Mouse (Mus musculus) cerebellum, adult 11-12 months (tissue): ENCODE measurements around the gene 1700057G04Rik.
A peak's percentile ranks its signal among the peaks of the same experiment; 100 is the strongest.

Source experiments
- DNase-seq: peaks from one replicate; pipeline ENCODE4 v3.0.0; 2022

1700057G04Rik gene

DNA sequence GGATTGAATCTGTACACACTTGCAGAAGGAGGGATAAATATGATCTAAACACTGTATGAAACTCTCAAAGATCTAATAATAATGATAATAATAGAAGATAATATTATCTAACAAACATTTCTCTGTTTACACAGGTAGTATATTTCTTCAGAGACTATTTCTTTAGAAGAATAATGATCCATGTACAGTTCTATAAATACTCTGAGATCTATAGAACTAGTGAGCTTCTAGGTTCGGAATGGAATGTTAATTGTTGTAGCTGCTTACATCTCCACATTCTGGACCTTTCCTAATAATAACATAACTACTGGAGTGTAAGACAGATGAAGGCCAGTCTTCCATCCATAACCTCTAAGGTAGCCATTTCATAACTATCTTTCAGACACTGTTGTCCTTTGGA lies at the start of gene 1700057G04Rik:
TSS of gene 1700057G04Rik (plus strand) at position 301 of the 400 bp plus-strand sequence.
- no peak for DNase-seq

- no peak for DNase-seq
Observed at GRCm38 (mm10) chr9:92260481-92261159, 48.6 kb upstream of the 1700057G04Rik start.

DNA sequence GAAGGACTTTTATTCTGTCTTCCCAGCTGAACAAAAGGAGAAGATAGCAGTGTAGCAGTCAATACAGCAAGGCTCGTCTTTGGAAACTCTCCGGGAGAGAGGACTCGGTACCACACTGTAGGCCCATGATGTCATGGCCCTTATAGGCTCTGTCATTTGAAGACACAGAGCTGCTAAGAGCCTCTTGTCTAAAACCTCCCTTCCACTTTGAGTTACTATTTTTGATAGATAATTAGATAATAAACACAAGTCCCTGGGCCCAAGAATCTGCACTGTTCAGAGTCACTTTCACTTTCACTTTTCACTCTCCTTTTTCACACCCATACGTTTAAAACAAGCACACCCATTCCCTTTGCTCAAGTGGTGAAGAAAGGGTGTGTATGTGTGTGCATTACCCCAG lies 43.5 kb upstream of the 1700057G04Rik start:
- no peak for DNase-seq

DNA sequence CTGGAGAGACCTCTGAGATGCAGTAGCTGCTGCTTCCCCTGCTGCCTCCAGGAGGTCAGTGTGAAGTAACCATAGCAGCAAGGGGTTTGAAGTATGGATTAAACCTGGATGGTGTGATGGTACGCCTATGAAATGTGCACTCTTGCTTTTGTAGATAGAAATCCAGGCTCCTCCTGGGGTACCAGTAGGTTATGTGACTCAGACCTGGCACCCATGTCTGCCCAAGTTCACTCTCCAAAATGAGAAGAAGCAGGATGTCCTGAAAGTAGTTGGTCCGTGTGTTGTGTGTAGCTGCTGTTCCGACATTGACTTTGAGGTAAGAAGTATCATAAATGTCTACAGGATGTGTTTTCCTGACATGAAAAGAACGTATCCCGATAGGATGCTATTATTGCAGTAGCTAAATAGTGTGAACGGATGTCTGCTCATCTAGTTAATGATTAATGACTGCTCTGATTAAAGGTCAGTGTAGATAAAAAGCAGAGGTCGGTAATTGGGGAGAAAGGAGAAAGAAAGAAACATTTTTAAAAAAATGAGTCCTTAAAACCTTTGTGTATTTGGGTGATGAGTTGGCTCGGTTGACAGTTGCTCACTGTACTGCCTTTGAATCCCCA lies 42.5 kb upstream of the 1700057G04Rik start:
- DNase-seq: no peak

DNA sequence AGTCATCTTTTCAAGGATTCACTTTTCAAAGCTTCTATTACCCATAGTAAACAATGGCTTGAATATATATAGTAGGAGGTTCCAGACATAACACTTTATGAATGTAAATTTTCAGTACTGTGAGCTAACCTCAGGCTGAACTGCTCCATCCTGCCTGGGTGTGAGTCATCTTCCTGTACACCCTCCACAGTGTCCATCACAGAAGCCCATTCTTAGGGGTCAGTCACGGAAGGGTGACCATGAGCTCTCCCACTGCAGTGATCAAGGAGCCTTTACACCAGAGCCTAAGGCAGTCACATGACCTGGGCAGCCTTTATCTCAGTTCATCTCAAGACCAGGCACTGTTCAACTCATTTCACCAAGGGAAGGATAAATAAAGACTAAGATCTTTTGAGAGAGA lies 41.4 kb upstream of the 1700057G04Rik start:
- DNase-seq: no peak

DNA sequence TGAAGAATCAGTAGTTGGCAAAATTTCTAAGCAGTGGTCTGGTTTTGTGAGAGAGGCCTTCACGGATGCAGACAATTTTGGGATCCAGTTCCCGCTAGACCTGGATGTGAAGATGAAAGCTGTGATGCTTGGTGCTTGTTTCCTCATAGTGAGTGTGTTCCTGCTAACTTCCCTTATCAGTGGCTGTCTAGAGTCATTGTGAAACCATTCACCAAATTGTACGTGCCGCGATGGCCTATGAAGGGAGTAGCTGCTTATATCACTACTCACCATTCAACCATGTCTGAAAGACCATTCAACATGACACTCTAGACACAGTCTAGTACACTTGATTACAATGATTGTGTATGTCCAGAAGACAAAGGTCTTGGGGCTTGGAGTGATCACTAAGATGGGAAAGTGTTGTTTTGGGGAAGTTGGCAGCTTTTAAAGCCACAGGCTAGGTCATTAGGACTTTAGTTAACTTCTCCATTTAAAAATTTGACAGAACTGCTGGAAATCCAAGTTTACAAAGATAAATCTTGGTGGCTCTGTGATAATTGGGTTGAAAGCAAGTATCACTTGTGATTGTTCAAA lies 39.3 kb upstream of the 1700057G04Rik start:
- DNase-seq: no peak

GRCm38 (mm10) chr9:92270927-92271326 lies 38.2 kb upstream of the 1700057G04Rik start:
- DNase-seq: peak; percentile 10

DNA sequence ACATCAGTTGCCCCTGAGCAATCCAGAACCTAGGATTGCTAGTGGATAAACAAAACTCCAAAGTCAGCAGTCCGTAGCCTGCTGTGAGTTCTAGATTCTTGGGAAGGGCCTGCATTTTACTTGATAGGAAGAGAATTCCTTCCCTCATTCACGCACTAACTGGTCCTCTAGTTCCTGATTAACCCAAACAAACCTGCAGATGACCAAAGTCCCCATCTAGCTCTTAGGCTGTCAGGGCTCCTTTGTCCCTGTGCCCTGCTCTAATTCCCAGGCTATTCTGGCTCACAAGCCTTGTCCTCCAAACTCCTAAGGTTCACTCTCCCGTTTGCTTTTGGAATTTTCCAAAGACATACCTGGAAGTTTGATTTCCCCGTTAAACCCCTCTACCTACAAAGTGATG lies 36.5 kb upstream of the 1700057G04Rik start:
- DNase-seq: no peak

GRCm38 (mm10) chr9:92273271-92273670 lies 35.9 kb upstream of the 1700057G04Rik start:
- DNase-seq: no peak

GRCm38 (mm10) chr9:92273956-92274762 lies 35.0 kb upstream of the 1700057G04Rik start:
- DNase-seq: no peak

GRCm38 (mm10) chr9:92275486-92276207 lies 33.5 kb upstream of the 1700057G04Rik start, which contains the start of gene Plscr2:
Gene Plscr2 (plus strand): TSS chr9:92275602.
- DNase-seq: no peak

DNA sequence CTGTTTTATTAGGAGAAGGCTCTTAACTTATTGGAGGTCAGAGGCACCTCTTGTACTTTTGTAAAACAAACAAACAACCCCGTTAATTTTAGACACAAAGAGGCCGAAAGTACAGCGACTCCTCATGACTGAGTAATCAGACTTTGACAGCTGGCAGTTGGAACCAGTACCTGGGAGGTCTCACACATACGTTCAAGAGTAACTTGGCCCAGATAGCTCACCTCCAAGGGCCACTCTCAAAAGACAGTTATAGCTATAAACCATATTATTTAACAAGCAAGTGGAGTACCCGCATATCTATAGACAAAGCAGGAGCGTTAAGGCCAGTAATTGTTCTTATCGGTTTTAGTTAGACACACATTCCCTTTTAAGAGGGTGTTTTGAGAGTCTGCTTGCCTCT lies 32.8 kb upstream of the 1700057G04Rik start:
- no peak for DNase-seq

- no peak for DNase-seq
Observed at GRCm38 (mm10) chr9:92280048-92280447, 29.1 kb upstream of the 1700057G04Rik start.

DNA sequence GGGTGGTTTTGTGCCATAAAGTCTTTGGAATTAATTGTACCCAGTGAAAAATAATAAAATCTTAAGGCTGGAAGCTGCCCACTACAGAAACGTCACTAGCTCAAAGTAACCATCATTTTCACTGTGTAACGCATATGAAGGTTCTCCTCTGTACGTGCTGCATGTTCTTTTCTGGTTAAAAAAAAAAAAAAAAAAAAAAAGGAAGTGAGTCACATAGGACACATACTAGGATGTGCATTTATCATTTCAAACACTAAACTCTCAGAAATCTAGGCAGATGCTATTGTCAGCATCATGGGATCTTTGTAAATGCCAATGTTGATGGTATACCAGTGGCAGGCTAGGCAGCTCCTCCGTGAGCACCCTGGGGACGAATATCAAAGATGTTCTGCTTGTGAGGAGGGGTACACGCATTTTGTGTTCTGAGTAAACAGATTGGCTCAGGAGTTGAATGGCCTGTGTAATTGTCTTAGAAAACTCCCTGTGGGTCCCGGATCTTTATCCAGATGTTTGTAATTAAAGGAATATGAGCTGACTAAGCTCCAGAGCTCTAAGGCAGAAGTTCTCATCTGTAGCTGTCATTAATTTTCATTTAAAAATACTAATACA lies 26.5 kb upstream of the 1700057G04Rik start:
- no peak for DNase-seq

DNA sequence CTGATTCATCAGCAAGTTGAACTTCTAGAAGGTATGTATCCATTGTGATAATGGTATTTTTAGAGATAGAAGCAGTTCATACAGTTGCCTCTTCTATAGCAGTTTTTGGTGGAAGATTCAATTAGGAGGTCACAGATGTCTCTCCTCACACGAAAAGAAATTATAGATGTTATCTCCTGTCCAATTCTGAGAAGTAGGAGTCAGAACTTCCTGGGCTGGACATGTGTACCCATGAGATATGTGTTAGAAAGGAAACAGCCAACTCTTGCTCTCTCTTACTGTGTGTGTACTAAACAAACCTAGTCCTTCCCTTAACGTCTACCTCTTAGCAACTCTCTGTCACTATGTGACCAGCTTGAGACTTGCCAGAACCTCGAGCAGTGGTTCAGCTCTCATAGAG lies 19.5 kb upstream of the 1700057G04Rik start:
- DNase-seq: no peak

DNA sequence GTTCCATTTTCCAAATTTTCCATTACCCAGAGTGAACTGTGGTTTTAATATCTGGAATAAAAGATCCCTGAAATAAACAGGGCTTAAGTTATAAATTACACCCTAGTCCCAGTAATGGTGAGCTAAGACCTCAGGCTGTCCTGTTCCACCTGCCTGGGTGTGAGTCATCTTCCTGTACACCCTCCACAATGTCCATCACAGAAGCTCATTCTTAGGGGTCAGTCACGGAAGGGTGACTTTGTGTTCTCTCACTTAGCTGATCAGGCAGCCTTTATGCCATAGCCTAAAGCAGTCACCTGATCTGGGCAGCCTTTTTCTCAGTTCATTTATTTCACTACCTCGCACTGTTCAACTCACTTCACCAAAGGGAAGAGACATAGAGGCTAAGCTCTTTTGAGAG lies 17.0 kb upstream of the 1700057G04Rik start:
- no peak for DNase-seq

DNA sequence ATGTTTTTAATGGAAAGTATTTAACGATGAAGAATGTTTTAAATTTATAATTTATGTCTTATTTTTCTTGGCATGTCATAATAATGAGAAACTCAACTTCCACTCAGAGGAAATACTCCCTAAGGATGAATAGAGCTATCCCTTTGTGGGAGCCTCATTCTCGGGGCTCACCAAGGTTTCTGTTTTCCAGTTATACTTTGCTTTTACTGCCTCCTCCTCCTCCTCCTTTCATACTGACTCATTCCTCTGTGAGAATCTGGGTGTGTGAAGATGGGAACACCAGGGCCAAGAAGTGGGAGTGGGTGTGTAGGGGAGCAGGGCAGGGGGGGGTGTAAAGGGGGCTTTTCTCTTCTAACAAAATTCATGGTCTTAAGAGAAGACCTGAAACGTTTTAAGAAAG lies 16.3 kb upstream of the 1700057G04Rik start:
- DNase-seq: no peak

- DNase-seq: no peak
Observed at GRCm38 (mm10) chr9:92293560-92294548, 15.3 kb upstream of the 1700057G04Rik start.

DNA sequence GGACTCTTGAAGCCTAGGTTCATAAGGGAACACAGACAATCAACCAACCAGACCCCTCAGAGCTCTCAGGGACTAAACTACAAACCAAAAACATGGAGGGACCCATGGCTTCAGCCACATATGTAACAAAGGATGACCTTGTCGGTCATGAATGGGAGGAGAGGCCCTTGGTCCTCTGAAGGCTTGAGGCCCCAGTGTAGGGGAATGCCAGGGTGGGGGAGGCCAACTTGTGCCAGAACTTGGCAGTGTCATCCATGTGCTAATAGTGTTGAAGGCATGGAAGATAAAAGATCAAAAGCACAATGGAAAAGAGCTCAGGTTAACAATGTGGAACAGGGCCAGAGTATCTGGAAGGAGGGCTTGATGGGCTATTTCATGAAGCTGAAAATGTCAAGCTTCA lies 10.9 kb upstream of the 1700057G04Rik start:
- DNase-seq: no peak

- DNase-seq: no peak
Observed at GRCm38 (mm10) chr9:92301213-92301612, 8.0 kb upstream of the 1700057G04Rik start.

GRCm38 (mm10) chr9:92305075-92305474 lies 4.1 kb upstream of the 1700057G04Rik start:
- no peak for DNase-seq
